Mouse (Mus musculus) kidney, postnatal 0 days (tissue): ENCODE measurements at regions not wholly inside any gene's neighbourhood (a gene's known extent, or its start where the extent isn't known, plus 50 kb on each side); places are given as distances from the start of the nearest gene placed in this dataset.

ENCODE experiments used
- ATAC-seq: fragments of 200-750 bp; cut with Nextera tagmentation; replicated peaks from 2 replicates; pipeline ENCODE4 v1.8.0; 2017; ENCODE audit warnings: low read depth, moderate number of reproducible peaks, moderate TSS enrichment, moderate library complexity; ENCODE audit not compliant: low FRiP score
- DNase-seq: peaks from one replicate; pipeline ENCODE4 v3.0.0-alpha.2; 2016; ENCODE audit warnings: low spot score
- H3K27ac ChIP-seq: fragments of 300-500 bp; sonication (generic); 2 replicates; pipeline ENCODE4 v1.5.1; 2014; ENCODE audit warnings: mild to moderate bottlenecking
- H3K27me3 ChIP-seq: fragments of 300-500 bp; sonication (generic); 2 replicates; pipeline ENCODE4 v1.6.1; 2014; ENCODE audit warnings: low read length, mixed read lengths; ENCODE audit not compliant: insufficient read depth
- H3K36me3 ChIP-seq: fragments of 300-500 bp; sonication (generic); 2 replicates; pipeline ENCODE4 v1.6.1; 2014; ENCODE audit warnings: low read length, mixed read lengths; ENCODE audit not compliant: insufficient read depth
- H3K4me1 ChIP-seq: fragments of 300-500 bp; sonication (generic); replicated peaks from 2 replicates; pipeline ENCODE4 v1.6.1; 2014; ENCODE audit warnings: antibody characterized with exemption, low read length, mixed read lengths; ENCODE audit not compliant: insufficient read depth
- H3K4me2 ChIP-seq: fragments of 300-500 bp; sonication (generic); 2 replicates; pipeline ENCODE4 v1.6.1; 2014; ENCODE audit warnings: mild to moderate bottlenecking, low read length, moderate library complexity, mixed read lengths
- H3K4me3 ChIP-seq: fragments of 300-500 bp; sonication (generic); replicated peaks from 2 replicates; pipeline ENCODE4 v1.5.1; 2014; ENCODE audit warnings: low read depth, low read length
- H3K9ac ChIP-seq: fragments of 300-500 bp; sonication (generic); 2 replicates; pipeline ENCODE4 v1.6.1; 2014; ENCODE audit warnings: low read depth, low read length
- H3K9me3 ChIP-seq: fragments of 300-500 bp; sonication (generic); replicated peaks from 2 replicates; pipeline ENCODE4 v1.6.1; 2016; ENCODE audit warnings: low read length, inconsistent platforms, mixed read lengths
- CTCF ChIP-seq: IDR thresholded peaks from 2 replicates; pipeline ENCODE4 v1.5.1; 2016; ENCODE audit warnings: antibody characterized with exemption, low read depth, mild to moderate bottlenecking, moderate library complexity
- WGBS: fragments of 180-500 bp; shearing (Covaris S2); extraction: QIAGEN DNeasy Blood & Tissue Kit; methylation state at CpG from one replicate; pipeline ENCODE4 v1.1.7; 2014; 5-methylcytosine and 5-hydroxymethylcytosine counted together

- Histone ChIP-seq H3K27me3 (no peaks in the 10 kb centered on the region), H3K4me3 (no peak overlapping the region), H3K4me1 (no peaks in the 10 kb centered on the region), H3K36me3 (no peaks in the 10 kb centered on the region), H3K9ac (no peak overlapping the region), H3K4me2 (no peak overlapping the region), H3K27ac (no peak overlapping the region), H3K9me3 (no peaks in the 10 kb centered on the region)
- DNase-seq (no peak), ATAC-seq (no peak)
- TF ChIP-seq CTCF = no peak
Measured at GRCm38 (mm10) chr8:7850573-7850972, 810.5 kb downstream of the Efnb2 start.

GRCm38 (mm10) chr8:7831948-7832347 lies 829.1 kb downstream of the Efnb2 start:
- ATAC-seq = no peak
- H3K27ac ChIP-seq = no peak overlapping the region

GRCm38 (mm10) chr8:7827811-7828210 lies 833.2 kb downstream of the Efnb2 start:
- H3K27me3 ChIP-seq = no peaks in the 10 kb centered on the region
- WGBS = 79% methylated on average over 1 of the region's 1 CpGs
- no peak overlapping the region for H3K9ac ChIP-seq
- H3K27ac ChIP-seq = no peak overlapping the region
- H3K4me1 ChIP-seq = no peaks in the 10 kb centered on the region
- no peaks in the 10 kb centered on the region for H3K9me3 ChIP-seq
- H3K36me3 ChIP-seq = no peaks in the 10 kb centered on the region
- no peak overlapping the region for H3K4me2 ChIP-seq
- ATAC-seq (no peak), DNase-seq (no peak)
- no peak for TF ChIP-seq CTCF
- no peak overlapping the region for H3K4me3 ChIP-seq

More at GRCm38 (mm10) chr8:7831948-7832347, 829.1 kb downstream of the Efnb2 start:
- H3K9ac ChIP-seq = no peak overlapping the region
- H3K4me3 ChIP-seq = no peak overlapping the region
- no peaks in the 10 kb centered on the region for H3K27me3 ChIP-seq
- H3K4me2 ChIP-seq = no peak overlapping the region
- no peak for TF ChIP-seq CTCF
- WGBS = 75% methylated on average over 5 of the region's 5 CpGs
- H3K4me1 ChIP-seq = no peaks in the 10 kb centered on the region
- H3K36me3 ChIP-seq = no peaks in the 10 kb centered on the region
- DNase-seq = no peak
- peaks cover 6% of the 10 kb centered on the region for H3K9me3 ChIP-seq

DNA sequence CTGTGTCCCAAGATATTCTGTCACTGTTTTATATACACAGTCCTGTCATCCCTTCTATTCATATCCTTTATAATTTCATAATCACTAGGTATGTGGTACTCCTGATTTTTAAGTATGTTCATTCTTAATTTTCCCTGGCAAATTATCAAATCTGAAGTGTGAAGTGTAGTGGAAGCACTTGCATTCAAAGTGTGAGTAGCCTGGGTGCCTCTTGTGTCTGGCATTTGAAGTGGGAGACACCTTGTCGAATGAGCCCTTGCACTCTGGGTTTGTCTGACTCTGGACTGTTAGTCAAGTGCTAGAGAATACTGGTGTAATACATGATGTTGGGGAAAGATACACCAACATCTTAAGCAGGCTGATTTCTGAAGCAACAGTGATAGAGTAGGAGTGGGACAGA lies 852.6 kb downstream of the Efnb2 start:
- DNase-seq (no peak), ATAC-seq (no peak)
- Histone ChIP-seq H3K9me3 (no peaks in the 10 kb centered on the region), H3K27me3 (no peaks in the 10 kb centered on the region), H3K4me3 (no peak overlapping the region), H3K9ac (no peak overlapping the region), H3K4me1 (no peaks in the 10 kb centered on the region), H3K4me2 (no peak overlapping the region), H3K36me3 (no peaks in the 10 kb centered on the region), H3K27ac (no peak overlapping the region)
- 72% methylated on average over 1 of the region's 1 CpGs for WGBS
- TF ChIP-seq CTCF = no peak

GRCm38 (mm10) chr8:7799221-7799620 lies 861.8 kb downstream of the Efnb2 start:
- ATAC-seq = no peak
- TF ChIP-seq CTCF = no peak
- peak; percentile 53 for DNase-seq
- H3K9ac ChIP-seq = no peak overlapping the region
- H3K27me3 ChIP-seq = no peaks in the 10 kb centered on the region
- no peak overlapping the region for H3K4me3 ChIP-seq
- no peaks in the 10 kb centered on the region for H3K4me1 ChIP-seq
- WGBS = 66% methylated on average over 3 of the region's 3 CpGs
- no peak overlapping the region for H3K27ac ChIP-seq
- no peaks in the 10 kb centered on the region for H3K36me3 ChIP-seq
- H3K4me2 ChIP-seq = no peak overlapping the region
- no peaks in the 10 kb centered on the region for H3K9me3 ChIP-seq

GRCm38 (mm10) chr8:7796156-7796555 lies 864.9 kb downstream of the Efnb2 start:
- Histone ChIP-seq H3K27me3 (no peaks in the 10 kb centered on the region), H3K27ac (no peak overlapping the region), H3K9me3 (no peaks in the 10 kb centered on the region), H3K4me2 (no peak overlapping the region), H3K4me3 (no peak overlapping the region), H3K4me1 (no peaks in the 10 kb centered on the region), H3K36me3 (no peaks in the 10 kb centered on the region), H3K9ac (no peak overlapping the region)
- ATAC-seq = no peak
- no peak for TF ChIP-seq CTCF
- WGBS = 91% methylated on average over 4 of the region's 4 CpGs
- DNase-seq = no peak

DNA sequence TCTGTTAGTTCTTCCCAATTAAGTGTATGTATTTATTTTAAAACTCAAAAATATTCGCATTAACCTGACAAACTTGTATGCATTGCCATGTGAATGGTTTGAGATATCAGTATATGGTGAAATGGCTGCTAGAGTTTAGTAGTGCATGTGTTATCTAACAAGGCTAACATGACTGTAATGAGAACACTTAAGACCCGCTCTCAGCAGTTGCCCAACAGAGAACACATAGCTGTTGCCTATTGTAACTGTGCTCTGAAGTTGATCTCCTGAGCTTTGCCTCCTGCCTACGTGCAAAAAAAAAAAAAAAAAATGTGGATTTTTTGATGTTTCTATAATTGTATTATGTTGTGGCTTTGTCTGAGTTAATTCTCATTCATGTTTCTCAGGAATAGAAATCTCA lies 897.2 kb downstream of the Efnb2 start:
- ATAC-seq (no peak), DNase-seq (no peak)
- H3K9ac ChIP-seq = no peak overlapping the region
- H3K9me3 ChIP-seq = no peaks in the 10 kb centered on the region
- TF ChIP-seq CTCF = no peak
- no peak overlapping the region for H3K4me2 ChIP-seq
- H3K4me1 ChIP-seq = no peaks in the 10 kb centered on the region
- no peak overlapping the region for H3K4me3 ChIP-seq
- no peaks in the 10 kb centered on the region for H3K27me3 ChIP-seq
- H3K27ac ChIP-seq = no peak overlapping the region
- 86% methylated on average over 3 of the region's 3 CpGs for WGBS
- no peaks in the 10 kb centered on the region for H3K36me3 ChIP-seq
